Mouse (Mus musculus) erythroblast, embryonic 14.5 days (primary cell): ENCODE results near the gene Cst13.

Experiments used
- GATA1 ChIP-seq: IDR thresholded peaks from 2 replicates; pipeline ENCODE4 v1.6.1; 2012; ENCODE audit warnings: low read length, inconsistent platforms, mixed read lengths
- TAL1 ChIP-seq: IDR thresholded peaks from 3 replicates; pipeline ENCODE4 v1.6.1; 2012; ENCODE audit warnings: low read length, inconsistent platforms, mixed read lengths

DNA sequence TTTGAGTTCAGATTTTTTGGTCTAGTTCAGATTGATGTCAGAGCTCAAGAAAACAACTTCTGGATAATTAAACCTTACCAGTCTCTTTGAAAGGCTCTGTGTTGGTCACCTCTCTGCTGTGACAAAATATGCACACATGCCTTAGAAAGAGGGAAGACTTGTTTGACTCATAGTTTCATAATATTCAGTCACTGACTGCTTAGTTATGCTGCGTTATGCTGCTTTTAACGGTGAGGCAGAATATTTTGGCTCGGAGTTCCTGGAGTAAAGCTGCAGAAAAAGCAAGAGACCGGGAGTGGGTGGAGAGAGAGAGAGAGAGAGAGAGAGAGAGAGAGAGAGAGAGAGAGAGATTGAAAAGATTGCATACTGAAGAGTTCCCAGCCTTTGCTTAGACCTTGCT lies 41.1 kb downstream of the Cst13 start:
- TF ChIP-seq GATA1 (no peak), TAL1 (no peak)
